ENCODE assay signal across 8 mouse cellular contexts in the genomic region with DNA sequence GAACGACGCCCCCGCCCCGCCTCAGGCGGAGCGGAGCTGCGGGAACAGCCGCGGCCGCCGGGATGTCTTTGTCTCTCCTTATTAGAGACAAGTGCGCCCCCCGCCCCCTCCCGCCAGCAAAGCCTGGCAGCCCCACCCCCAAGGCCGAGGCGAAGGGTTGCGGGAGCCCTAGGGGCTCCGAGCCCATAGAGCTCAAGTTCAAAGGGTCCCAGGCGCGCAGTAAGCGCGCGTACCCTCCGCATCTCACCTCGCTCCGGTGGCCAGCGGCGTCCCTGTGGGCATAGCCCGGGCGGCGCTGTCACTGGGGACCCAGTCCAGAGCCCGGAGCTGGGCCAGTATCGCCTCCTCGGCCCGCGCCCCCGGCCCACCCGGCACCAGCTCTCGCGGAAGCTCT. TPM values are rescaled to one million over a fixed set of nuclear protein-coding genes. Genes with fewer than 3 reads are reported as not detected.
DNase-seq lines count a peak whose midpoint lies in the region; ATAC-seq and TF ChIP-seq lines count a peak whose summit lies in the region.

No protein-coding gene starts in this region.

- no peak for TF ChIP-seq POLR2A in lung, adult 2 months (IDR thresholded peaks at IDR 0.05; ENCODE audit: borderline replicate concordance, extremely low read depth, low read depth, low read length)

- peak; percentile 40 for DNase-seq in adrenal gland, postnatal 10 days
- DNase-seq in adrenal gland, postnatal 4 days (ENCODE audit: low spot score in 2 of 2): no peak
- no peak for DNase-seq in lung, postnatal 0 days (ENCODE audit: low spot score)
- no peak for DNase-seq in lung, adult 2 months
- DNase-seq in cerebellum, adult 9-11 months: no peak

- no peaks in the 10 kb centered on the region for H3K9me3 ChIP-seq in lung, postnatal 0 days (ENCODE audit: low read length)
- no peaks in the 10 kb centered on the region for H3K9me3 ChIP-seq in intestine, embryonic 16.5 days (ENCODE audit: control insufficient read depth, low read length)
- H3K9me3 ChIP-seq in neural tube, embryonic 14.5 days (ENCODE audit: control insufficient read depth, low read length): no peaks in the 10 kb centered on the region

- no peak overlapping the region for H3K27ac ChIP-seq in lung, postnatal 0 days (ENCODE audit: low read length)
- peak overlapping the region; percentile 23 for H3K27ac ChIP-seq in intestine, embryonic 16.5 days (ENCODE audit: low read length)
- H3K27ac ChIP-seq in neural tube, embryonic 14.5 days (ENCODE audit: low read depth, low read length): peak overlapping the region; percentile 82

- ATAC-seq in lung, postnatal 0 days: peak; percentile 26
- peak; percentile 38 for ATAC-seq in intestine, embryonic 16.5 days
- ATAC-seq in neural tube, embryonic 14.5 days (ENCODE audit: low read depth): peak; percentile 45
- ATAC-seq in erythroid progenitor cell, adult 5-6 weeks (replicated peaks; ENCODE audit: low FRiP score, poor library complexity, severe bottlenecking): no peak

- H3K36me3 ChIP-seq in lung, postnatal 0 days (ENCODE audit: insufficient read depth, low read length): no peaks in the 10 kb centered on the region
- no peaks in the 10 kb centered on the region for H3K36me3 ChIP-seq in intestine, embryonic 16.5 days (ENCODE audit: control insufficient read depth, insufficient read depth, low read length)
- no peaks in the 10 kb centered on the region for H3K36me3 ChIP-seq in neural tube, embryonic 14.5 days (ENCODE audit: control insufficient read depth, insufficient read depth, low read length)

- peaks cover 7% of the 10 kb centered on the region; the same call in 1 of the 2 replicates for H3K4me1 ChIP-seq in lung, postnatal 0 days (ENCODE audit: insufficient read depth, low read depth, low read length)
- H3K4me1 ChIP-seq in lung, adult 2 months (ENCODE audit: control insufficient read depth, insufficient read depth, low read length): peaks cover 3% of the 10 kb centered on the region; the same call in 1 of the 2 replicates
- peaks cover 54% of the 10 kb centered on the region for H3K4me1 ChIP-seq in intestine, embryonic 16.5 days (ENCODE audit: control insufficient read depth, insufficient read depth, low read length)
- H3K4me1 ChIP-seq in neural tube, embryonic 14.5 days (ENCODE audit: control insufficient read depth, insufficient read depth, low read length): peaks cover 27% of the 10 kb centered on the region

- TF ChIP-seq CTCF in lung, postnatal 0 days (IDR thresholded peaks at IDR 0.05): no peak
- TF ChIP-seq CTCF in lung, adult 2 months (IDR thresholded peaks at IDR 0.05; ENCODE audit: insufficient read depth, low read length): no peak

- peak overlapping the region; percentile 98 for H3K4me2 ChIP-seq in lung, postnatal 0 days (replicated peaks; ENCODE audit: low read depth, low read length)
- H3K4me2 ChIP-seq in intestine, embryonic 16.5 days (ENCODE audit: low read depth, low read length): peak overlapping the region; percentile 92
- H3K4me2 ChIP-seq in neural tube, embryonic 14.5 days (ENCODE audit: low read depth, low read length): peak overlapping the region; percentile 75

- under 1% methylated on average over 30 of the region's 40 CpGs for WGBS in lung, postnatal 0 days
- 3% methylated on average over 40 of the region's 40 CpGs for WGBS in lung, adult 2 months
- WGBS in intestine, embryonic 16.5 days: under 1% methylated on average over 40 of the region's 40 CpGs
- WGBS in neural tube, embryonic 14.5 days: 1% methylated on average over 27 of the region's 40 CpGs

- H3K27me3 ChIP-seq in lung, postnatal 0 days (replicated peaks; ENCODE audit: insufficient read depth, low read length): peaks cover 23% of the 10 kb centered on the region
- peaks cover 20% of the 10 kb centered on the region for H3K27me3 ChIP-seq in intestine, embryonic 16.5 days (replicated peaks; ENCODE audit: control insufficient read depth, insufficient read depth, low read length)
- no peaks in the 10 kb centered on the region; the same call in 1 of the 2 replicates for H3K27me3 ChIP-seq in neural tube, embryonic 14.5 days (ENCODE audit: control insufficient read depth, insufficient read depth, low read length)

- no peak for TF ChIP-seq EP300 in lung, postnatal 0 days (IDR thresholded peaks at IDR 0.05)

- 0 out of 2 replicates have a peak overlapping the region, but pooled peaks have one; percentile 19 for H3K9ac ChIP-seq in lung, postnatal 0 days (replicated peaks; ENCODE audit: low read depth)
- peak overlapping the region; percentile 73 for H3K9ac ChIP-seq in intestine, embryonic 16.5 days (ENCODE audit: low read depth, low read length)
- peak overlapping the region; percentile 95 for H3K9ac ChIP-seq in neural tube, embryonic 14.5 days (replicated peaks; ENCODE audit: low read depth, low read length)

- peak overlapping the region; percentile 53 for H3K4me3 ChIP-seq in lung, postnatal 0 days (ENCODE audit: low read depth, low read length)
- no peak overlapping the region for H3K4me3 ChIP-seq in lung, adult 2 months (replicated peaks; ENCODE audit: extremely low read depth, low read depth, low read length)
- peak overlapping the region; percentile 65 for H3K4me3 ChIP-seq in intestine, embryonic 16.5 days (ENCODE audit: low read length)
- H3K4me3 ChIP-seq in neural tube, embryonic 14.5 days (ENCODE audit: low read depth, low read length): peak overlapping the region; percentile 88

RNA-seq across cellular contexts. Expression of gene Cacna1h, which starts 0.4 kb away (rescaled TPM):
- 10 to 100 TPM; 23.5 to 46.0 TPM for total RNA-seq in adrenal gland, postnatal 10 days (2021)
- 10 to 100 TPM; 64.1 to 65.3 TPM for total RNA-seq in adrenal gland, postnatal 4 days (2021)
- 0.42 and 0.55 TPM in 2 replicates for polyA plus RNA-seq in lung, postnatal 0 days (2015; fragmentation: Nextera tagmentation; extraction: Ambion mirVana)
- polyA plus RNA-seq in lung, adult 2 months (2012; rRNA removed): 1.9 and 3.2 TPM in 2 replicates
- 2.2 and 3.0 TPM in 2 replicates for polyA plus RNA-seq in intestine, embryonic 16.5 days (2015; fragmentation: Nextera tagmentation; extraction: Ambion mirVana)
- polyA plus RNA-seq in neural tube, embryonic 14.5 days (2014; fragmentation: Nextera tagmentation; extraction: Ambion mirVana): 12.3 and 12.8 TPM in 2 replicates
- total RNA-seq in erythroid progenitor cell, adult 5-6 weeks (2015; ENCODE audit: low replicate concordance): 10.5 TPM in 1 of 2 replicates, not detected in the other
- 0.91 and 2.3 TPM in 2 replicates for total RNA-seq in erythroid progenitor cell, adult 5-6 weeks (2017; ENCODE audit: low replicate concordance)

RNA-seq across cellular contexts. Expression of gene Tekt4, which starts 21.2 kb away (rescaled TPM):
- not detected for total RNA-seq in adrenal gland, postnatal 10 days (2021)
- total RNA-seq in adrenal gland, postnatal 4 days (2021): not detected
- polyA plus RNA-seq in lung, postnatal 0 days (2015; fragmentation: Nextera tagmentation; extraction: Ambion mirVana): 10.3 and 11.7 TPM in 2 replicates
- polyA plus RNA-seq in lung, adult 2 months (2012; rRNA removed): 11.4 and 11.9 TPM in 2 replicates
- polyA plus RNA-seq in intestine, embryonic 16.5 days (2015; fragmentation: Nextera tagmentation; extraction: Ambion mirVana): not detected in 2 replicates
- polyA plus RNA-seq in neural tube, embryonic 14.5 days (2014; fragmentation: Nextera tagmentation; extraction: Ambion mirVana): 0.83 and 0.98 TPM in 2 replicates
- total RNA-seq in erythroid progenitor cell, adult 5-6 weeks (2015; ENCODE audit: low replicate concordance): not detected in 2 replicates
- not detected in 2 replicates for total RNA-seq in erythroid progenitor cell, adult 5-6 weeks (2017; ENCODE audit: low replicate concordance)

Comparison
In these comparisons a context has a peak if more than half of its experiments do, and no peak if none do; other contexts are left out.
1. H3K9ac ChIP-seq: peak in every context shown above with its lines; median percentile 95 in neural tube, embryonic 14.5 days; 73 in intestine, embryonic 16.5 days; 19 in lung, postnatal 0 days.